Mouse (Mus musculus) testis, adult 2 months (tissue): Measurements from ENCODE around the gene Gemin7.

Source experiments
- CTCF ChIP-seq: fragments of 200-500 bp; IDR thresholded peaks from 2 replicates; pipeline ENCODE4 v1.5.1; 2012; ENCODE audit warnings: low read depth, mild to moderate bottlenecking, inconsistent platforms, low read length, moderate library complexity; ENCODE audit not compliant: control insufficient read depth, insufficient read depth, insufficient replicate concordance
- POLR2A ChIP-seq: fragments of 200-500 bp; IDR thresholded peaks from 2 replicates; pipeline ENCODE4 v1.6.1; 2012; ENCODE audit warnings: low read depth, mild to moderate bottlenecking, inconsistent platforms, low read length, moderate library complexity; ENCODE audit not compliant: control insufficient read depth

DNA sequence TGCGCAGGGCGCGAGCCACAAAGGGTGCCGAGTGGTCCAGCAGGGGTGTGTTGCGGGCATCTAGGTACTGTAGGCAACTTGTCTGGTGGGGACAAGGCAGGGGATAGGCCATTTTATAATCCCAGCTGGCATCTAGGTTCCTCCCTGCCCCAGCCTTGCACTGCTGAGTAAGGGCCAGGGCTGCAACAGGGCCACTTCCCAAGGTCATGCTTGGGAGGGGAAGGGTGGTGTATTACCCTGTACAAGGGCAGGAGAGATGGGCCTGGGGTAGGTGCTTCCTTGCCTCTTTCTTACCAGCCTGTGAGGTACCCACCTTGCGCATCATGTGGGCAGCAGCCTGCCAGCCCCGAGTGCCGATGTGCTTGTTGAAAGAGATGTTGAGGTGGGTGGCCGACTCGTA lies 42.7 kb downstream of the Gemin7 start:
- TF ChIP-seq CTCF (no peak), POLR2A (no peak)
